Mouse (Mus musculus) G1E (cell line): ENCODE results near the gene Dph2.

ENCODE experiments used
- CTCF ChIP-seq: IDR thresholded peaks from 2 replicates; pipeline ENCODE4 v1.5.1; 2012; ENCODE audit warnings: low read depth, low read length, inconsistent platforms, mixed read lengths
- GATA1 ChIP-seq: IDR thresholded peaks from 2 replicates; pipeline ENCODE4 v1.6.1; 2012; ENCODE audit warnings: borderline replicate concordance, low read length, inconsistent platforms, mixed read lengths
- GATA2 ChIP-seq: IDR thresholded peaks from 2 replicates; pipeline ENCODE4 v1.6.1; 2012; ENCODE audit warnings: low read depth, low read length, inconsistent platforms, borderline replicate concordance
- TAL1 ChIP-seq: conservative IDR thresholded peaks from 2 replicates; pipeline ENCODE4 v1.6.1; 2012; ENCODE audit warnings: low read depth, low read length, inconsistent platforms, mixed read lengths

DNA sequence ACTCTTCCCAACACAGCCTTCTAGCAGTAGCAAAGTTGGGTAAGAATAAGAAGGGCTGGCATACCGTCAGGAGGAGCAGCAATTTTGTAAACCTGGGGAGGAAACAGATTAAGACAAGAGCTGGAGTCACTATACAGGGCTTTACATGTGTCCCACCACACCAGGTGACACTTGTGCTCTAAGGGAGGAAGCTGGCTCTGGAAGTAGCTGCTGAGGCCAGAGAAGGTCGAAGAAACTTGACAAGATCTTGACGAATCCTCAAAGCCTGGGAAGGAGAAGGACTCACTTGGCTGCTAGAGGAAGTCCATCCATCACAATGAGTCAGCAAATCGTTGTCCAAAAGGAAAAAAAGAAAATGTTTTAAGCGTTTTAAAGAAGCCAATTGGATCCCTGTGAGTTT lies 24.6 kb upstream of the Dph2 start:
- no peak for TF ChIP-seq GATA1
- TF ChIP-seq CTCF = no peak
- TF ChIP-seq TAL1 = no peak
- TF ChIP-seq GATA2 = no peak
